Mouse (Mus musculus): ENCODE results near the gene Zdhhc6. TPM values are rescaled to one million over a fixed set of nuclear protein-coding genes. Genes with fewer than 3 reads are reported as not detected.

Gene Zdhhc6
- polyA plus RNA-seq, 1 experiment from 2014 or later = 66.6 TPM

GRCm38 (mm10) chr19:55332641-55333268, 16.9 kb upstream of the Zdhhc6 start:
- Histone ChIP-seq H3K9me3 (no peaks in the 10 kb centered on the region), H3K27me3 (no peaks in the 10 kb centered on the region), H3K4me1 (replicated peaks) (0 out of 2 replicates have a peak, but pooled peaks cover 8% of the 10 kb centered on the region), H3K4me2 (no peak overlapping the region), H3K36me3 (peaks cover 32% of the 10 kb centered on the region), H3K27ac (replicated peaks) (no peak overlapping the region), H3K4me3 (no peak overlapping the region), H3K9ac (no peak overlapping the region)
- ATAC-seq (ENCODE audit: low read depth) = peak; percentile 85
- WGBS = 93% methylated on average over 8 of the region's 8 CpGs

GRCm38 (mm10) chr19:55331776-55332175, 15.9 kb upstream of the Zdhhc6 start:
- no peak overlapping the region for H3K9ac ChIP-seq
- WGBS = 95% methylated on average over 5 of the region's 5 CpGs
- H3K9me3 ChIP-seq = no peaks in the 10 kb centered on the region
- H3K4me3 ChIP-seq = no peak overlapping the region
- no peak overlapping the region for H3K4me2 ChIP-seq
- ATAC-seq (ENCODE audit: low read depth) = no peak
- H3K36me3 ChIP-seq = peaks cover 33% of the 10 kb centered on the region
- no peak overlapping the region for H3K27ac ChIP-seq (replicated peaks)
- 0 out of 2 replicates have a peak, but pooled peaks cover 3% of the 10 kb centered on the region for H3K4me1 ChIP-seq (replicated peaks)
- no peaks in the 10 kb centered on the region for H3K27me3 ChIP-seq

- Histone ChIP-seq H3K9ac (no peak overlapping the region), H3K27ac (replicated peaks) (no peak overlapping the region), H3K36me3 (peaks cover 51% of the 10 kb centered on the region), H3K9me3 (no peaks in the 10 kb centered on the region), H3K27me3 (no peaks in the 10 kb centered on the region), H3K4me1 (replicated peaks) (no peaks in the 10 kb centered on the region), H3K4me2 (no peak overlapping the region), H3K4me3 (no peak overlapping the region)
- WGBS = 86% methylated on average over 4 of the region's 4 CpGs
- no peak for ATAC-seq (ENCODE audit: low read depth)
These were observed 11.7 kb upstream of the Zdhhc6 start for GRCm38 (mm10) chr19:55327510-55327909.

GRCm38 (mm10) chr19:55322604-55323003, 6.8 kb upstream of the Zdhhc6 start:
- H3K27ac ChIP-seq (replicated peaks) = no peak overlapping the region
- no peaks in the 10 kb centered on the region for H3K27me3 ChIP-seq
- H3K9ac ChIP-seq = no peak overlapping the region
- peaks cover 20% of the 10 kb centered on the region for H3K36me3 ChIP-seq
- H3K9me3 ChIP-seq = no peaks in the 10 kb centered on the region
- H3K4me1 ChIP-seq (replicated peaks) = peaks cover 7% of the 10 kb centered on the region; the same call in 1 of the 2 replicates
- 94% methylated on average over 8 of the region's 8 CpGs for WGBS
- no peak for ATAC-seq (ENCODE audit: low read depth)
- no peak overlapping the region for H3K4me3 ChIP-seq
- no peak overlapping the region for H3K4me2 ChIP-seq

- H3K4me2 ChIP-seq = no peak overlapping the region
- H3K4me3 ChIP-seq = no peak overlapping the region
- 71% methylated on average over 5 of the region's 5 CpGs for WGBS
- H3K27ac ChIP-seq (replicated peaks) = no peak overlapping the region
- no peak overlapping the region for H3K9ac ChIP-seq
- peaks cover 30% of the 10 kb centered on the region for H3K4me1 ChIP-seq (replicated peaks)
- H3K27me3 ChIP-seq = no peaks in the 10 kb centered on the region
- ATAC-seq (ENCODE audit: low read depth) = no peak
- no peaks in the 10 kb centered on the region for H3K9me3 ChIP-seq
- peaks cover 16% of the 10 kb centered on the region; the same call in 1 of the 2 replicates for H3K36me3 ChIP-seq
These were observed 3.7 kb upstream of the Zdhhc6 start for GRCm38 (mm10) chr19:55319521-55319920.

- Histone ChIP-seq H3K4me2 (no peak overlapping the region), H3K36me3 (peaks cover 16% of the 10 kb centered on the region; the same call in 1 of the 2 replicates), H3K4me1 (replicated peaks) (peaks cover 34% of the 10 kb centered on the region), H3K9me3 (no peaks in the 10 kb centered on the region), H3K4me3 (no peak overlapping the region), H3K27me3 (no peaks in the 10 kb centered on the region), H3K27ac (replicated peaks) (no peak overlapping the region), H3K9ac (no peak overlapping the region)
- no peak for ATAC-seq (ENCODE audit: low read depth)
- 85% methylated on average over 3 of the region's 3 CpGs for WGBS
These were observed 3.2 kb upstream of the Zdhhc6 start for GRCm38 (mm10) chr19:55319036-55319435.

GRCm38 (mm10) chr19:55316901-55317300, 1.1 kb upstream of the Zdhhc6 start:
- WGBS = 65% methylated on average over 10 of the region's 10 CpGs
- peak overlapping the region; percentile 90 for H3K4me3 ChIP-seq
- no peak for ATAC-seq (ENCODE audit: low read depth)
- no peaks in the 10 kb centered on the region for H3K9me3 ChIP-seq
- peak overlapping the region; percentile 93 for H3K4me2 ChIP-seq
- H3K27me3 ChIP-seq = no peaks in the 10 kb centered on the region
- peaks cover 5% of the 10 kb centered on the region for H3K36me3 ChIP-seq
- H3K27ac ChIP-seq (replicated peaks) = no peak overlapping the region
- H3K9ac ChIP-seq = peak overlapping the region; percentile 87; the same call in 1 of the 2 replicates
- H3K4me1 ChIP-seq (replicated peaks) = peaks cover 46% of the 10 kb centered on the region

GRCm38 (mm10) chr19:55316109-55316714, 380 bp upstream of the Zdhhc6 start, which contains the start of gene Vti1a:
Vti1a (plus strand) TSS chr19:55316295.
- no peaks in the 10 kb centered on the region for H3K9me3 ChIP-seq
- no peaks in the 10 kb centered on the region for H3K27me3 ChIP-seq
- WGBS = under 1% methylated on average over 48 of the region's 48 CpGs
- peaks cover 46% of the 10 kb centered on the region for H3K4me1 ChIP-seq (replicated peaks)
- ATAC-seq (ENCODE audit: low read depth) = peak; percentile 97
- H3K4me2 ChIP-seq = peak within 1 kb of the TSS; percentile 93
- peak within 1 kb of the TSS; percentile 87 for H3K9ac ChIP-seq
- peak within 1 kb of the TSS; percentile 87 for H3K27ac ChIP-seq (replicated peaks)
- H3K4me3 ChIP-seq = peak within 1 kb of the TSS; percentile 90
- peaks cover 12% of the 10 kb centered on the region for H3K36me3 ChIP-seq

- H3K9me3 ChIP-seq = no peaks in the 10 kb centered on the region
- H3K4me3 ChIP-seq = no peak overlapping the region
- no peak for ATAC-seq (ENCODE audit: low read depth)
- no peak overlapping the region for H3K27ac ChIP-seq (replicated peaks)
- peaks cover 38% of the 10 kb centered on the region for H3K36me3 ChIP-seq
- 0 out of 2 replicates have a peak overlapping the region, but pooled peaks have one; percentile 19 for H3K9ac ChIP-seq
- 88% methylated on average over 2 of the region's 2 CpGs for WGBS
- H3K4me1 ChIP-seq (replicated peaks) = peaks cover 41% of the 10 kb centered on the region
- no peak overlapping the region for H3K4me2 ChIP-seq
- H3K27me3 ChIP-seq = no peaks in the 10 kb centered on the region
These were observed 2.2 kb downstream of the Zdhhc6 start for GRCm38 (mm10) chr19:55313649-55314048.

GRCm38 (mm10) chr19:55311874-55312273, 4.0 kb downstream of the Zdhhc6 start:
- H3K9ac ChIP-seq = no peak overlapping the region
- no peak for ATAC-seq (ENCODE audit: low read depth)

GRCm38 (mm10) chr19:55305024-55305423, 10.8 kb downstream of the Zdhhc6 start:
- H3K9me3 ChIP-seq = no peaks in the 10 kb centered on the region
- no peak overlapping the region for H3K9ac ChIP-seq
- peaks cover 85% of the 10 kb centered on the region for H3K36me3 ChIP-seq
- no peak overlapping the region for H3K27ac ChIP-seq (replicated peaks)
- H3K4me2 ChIP-seq = no peak overlapping the region
- ATAC-seq (ENCODE audit: low read depth) = no peak
- H3K4me3 ChIP-seq = no peak overlapping the region
- H3K27me3 ChIP-seq = no peaks in the 10 kb centered on the region
- no peaks in the 10 kb centered on the region for H3K4me1 ChIP-seq (replicated peaks)

More at GRCm38 (mm10) chr19:55311874-55312273, 4.0 kb downstream of the Zdhhc6 start:
- Histone ChIP-seq H3K4me1 (replicated peaks) (peaks cover 31% of the 10 kb centered on the region), H3K36me3 (peaks cover 53% of the 10 kb centered on the region), H3K9me3 (no peaks in the 10 kb centered on the region), H3K27ac (replicated peaks) (no peak overlapping the region), H3K27me3 (no peaks in the 10 kb centered on the region), H3K4me2 (no peak overlapping the region), H3K4me3 (no peak overlapping the region)
- 93% methylated on average over 8 of the region's 8 CpGs for WGBS

GRCm38 (mm10) chr19:55300525-55300924, 15.3 kb downstream of the Zdhhc6 start:
- ATAC-seq (ENCODE audit: low read depth) = no peak
- WGBS = 85% methylated on average over 3 of the region's 3 CpGs
- Histone ChIP-seq H3K27me3 (no peaks in the 10 kb centered on the region), H3K36me3 (peaks cover 84% of the 10 kb centered on the region), H3K27ac (replicated peaks) (no peak overlapping the region), H3K9me3 (no peaks in the 10 kb centered on the region), H3K4me2 (no peak overlapping the region), H3K4me3 (no peak overlapping the region), H3K4me1 (replicated peaks) (no peaks in the 10 kb centered on the region), H3K9ac (no peak overlapping the region)
